Mouse (Mus musculus) olfactory bulb, adult 2 months (tissue): ENCODE results near the gene Smim22.

Source experiments
- CTCF ChIP-seq: fragments of 200-500 bp; IDR thresholded peaks from 2 replicates; pipeline ENCODE4 v1.5.1; 2012; ENCODE audit warnings: low read depth, mild to moderate bottlenecking, low read length, moderate library complexity; ENCODE audit not compliant: insufficient read depth
- POLR2A ChIP-seq: fragments of 200-500 bp; IDR thresholded peaks from 2 replicates; pipeline ENCODE4 v1.6.1; 2012; ENCODE audit warnings: mild to moderate bottlenecking, low read depth, low read length, moderate library complexity; ENCODE audit not compliant: insufficient read depth

GRCm38 (mm10) chr16:5013054-5013838 is 6.2 kb downstream of the Smim22 start, which contains the start of gene Rogdi:
- TF ChIP-seq CTCF (no peak), POLR2A (peak; percentile 96)
